Mouse (Mus musculus): ENCODE results near the gene Ppp1r9a.

GRCm38 (mm10) chr6:5029205-5029927, 126.6 kb downstream of the Ppp1r9a start:
- TF ChIP-seq CTCF (IDR thresholded peaks at IDR 0.05; ENCODE audit: extremely low read depth, insufficient read depth, insufficient read length, insufficient replicate concordance), result no peak
- TF ChIP-seq POLR2A (IDR thresholded peaks at IDR 0.05; ENCODE audit: low read depth, low read length), result no peak
